Mouse (Mus musculus) myocyte (in vitro differentiated cells): ENCODE measurements around the gene Mms22l.

ENCODE experiments used
- MYOD1 ChIP-seq, 3 experiments: IDR thresholded peaks; one replicate each; pipeline ENCODE4 v1.6.1; 2011; ENCODE audit warnings: control low read depth in 2 of 3, low read depth in 2 of 3, mild to moderate bottlenecking in 2 of 3, moderate library complexity in 1 of 3; ENCODE audit not compliant: insufficient read length in 2 of 3, control insufficient read depth in 1 of 3
- MYOG ChIP-seq, 3 experiments: IDR thresholded peaks; one replicate each; pipeline ENCODE4 v1.6.1; 2011; ENCODE audit warnings: control low read depth in 2 of 3, low read depth in 2 of 3, mild to moderate bottlenecking in 2 of 3; ENCODE audit not compliant: insufficient read length in 2 of 3, control insufficient read depth in 1 of 3, insufficient read depth in 1 of 3
- POLR2A ChIP-seq: IDR thresholded peaks from one replicate; pipeline ENCODE4 v1.6.1; 2011; ENCODE audit warnings: low read depth, mild to moderate bottlenecking, control low read depth, moderate library complexity; ENCODE audit not compliant: insufficient read length
- REST ChIP-seq: IDR thresholded peaks from one replicate; pipeline ENCODE4 v1.6.1; 2011; ENCODE audit warnings: mild to moderate bottlenecking, control low read depth, moderate library complexity; ENCODE audit not compliant: insufficient read depth, insufficient read length
- TCF12 ChIP-seq: IDR thresholded peaks from one replicate; pipeline ENCODE4 v1.6.1; 2011; ENCODE audit warnings: mild to moderate bottlenecking, control low read depth; ENCODE audit not compliant: poor library complexity, insufficient read depth, severe bottlenecking
- USF1 ChIP-seq: IDR thresholded peaks from one replicate; pipeline ENCODE4 v1.6.1; 2011; ENCODE audit warnings: low read depth, mild to moderate bottlenecking, control low read depth, moderate library complexity

GRCm38 (mm10) chr4:24582295-24582694, 86.0 kb downstream of the Mms22l start:
- TF ChIP-seq POLR2A, result no peak
- TF ChIP-seq USF1, result no peak
- TF ChIP-seq MYOG (IDR thresholded peaks at IDR 0.05; ENCODE audit: control insufficient read depth in 1 of 3, insufficient read depth in 1 of 3, insufficient read length in 2 of 3, low read depth in 2 of 3), result no peak
- TF ChIP-seq TCF12, result no peak
- no peak for TF ChIP-seq MYOD1 (IDR thresholded peaks at IDR 0.05; ENCODE audit: control insufficient read depth in 1 of 3, insufficient read length in 2 of 3, low read depth in 2 of 3)
- no peak for TF ChIP-seq REST
